Mouse (Mus musculus): Measurements from ENCODE around the gene Rab40c. TPM values are rescaled to one million over a fixed set of nuclear protein-coding genes. Genes with fewer than 3 reads are reported as not detected.

The Rab40c gene
- polyA plus RNA-seq, 1 experiment from 2014 or later: 20.2 TPM

GRCm38 (mm10) chr17:25941511-25942241 is 22.1 kb upstream of the Rab40c start:
- Histone ChIP-seq H3K27me3 (ENCODE audit: control insufficient read depth, insufficient read depth, low read length) (no peaks in the 10 kb centered on the region), H3K9ac (ENCODE audit: low read length) (peak overlapping the region; percentile 96), H3K9me3 (ENCODE audit: control insufficient read depth, low read length) (no peaks in the 10 kb centered on the region), H3K36me3 (ENCODE audit: control insufficient read depth, insufficient read depth, low read length) (peaks cover 5% of the 10 kb centered on the region), H3K4me1 (replicated peaks; ENCODE audit: control insufficient read depth, insufficient read depth) (no peaks in the 10 kb centered on the region), H3K4me3 (ENCODE audit: low read depth, low read length) (peak overlapping the region; percentile 84), H3K4me2 (replicated peaks; ENCODE audit: low read depth) (peak overlapping the region; percentile 78), H3K27ac (replicated peaks) (peak overlapping the region; percentile 93)
- TF ChIP-seq EP300 (optimal IDR thresholded peaks at IDR 0.05): no peak
- no peak for TF ChIP-seq CTCF (IDR thresholded peaks at IDR 0.05; ENCODE audit: low read depth)
- DNase-seq (ENCODE audit: low spot score) (peak; percentile 82), ATAC-seq (ENCODE audit: low FRiP score, low TSS enrichment) (peak; percentile 73)
- 3% methylated on average over 46 of the region's 54 CpGs for WGBS

- no peaks in the 10 kb centered on the region for H3K4me1 ChIP-seq (replicated peaks; ENCODE audit: control insufficient read depth, insufficient read depth)
- ATAC-seq (ENCODE audit: low FRiP score, low TSS enrichment) (no peak), DNase-seq (ENCODE audit: low spot score) (no peak)
- no peaks in the 10 kb centered on the region for H3K9me3 ChIP-seq (ENCODE audit: control insufficient read depth, low read length)
- no peaks in the 10 kb centered on the region for H3K27me3 ChIP-seq (ENCODE audit: control insufficient read depth, insufficient read depth, low read length)
- no peak for TF ChIP-seq EP300 (optimal IDR thresholded peaks at IDR 0.05)
- no peak for TF ChIP-seq CTCF (IDR thresholded peaks at IDR 0.05; ENCODE audit: low read depth)
- no peak overlapping the region for H3K9ac ChIP-seq (ENCODE audit: low read length)
- no peak overlapping the region for H3K4me2 ChIP-seq (replicated peaks; ENCODE audit: low read depth)
- 89% methylated on average over 1 of the region's 1 CpGs for WGBS
- no peak overlapping the region for H3K27ac ChIP-seq (replicated peaks)
- H3K36me3 ChIP-seq (ENCODE audit: control insufficient read depth, insufficient read depth, low read length): peaks cover 27% of the 10 kb centered on the region
- H3K4me3 ChIP-seq (ENCODE audit: low read depth, low read length): no peak overlapping the region
These were observed 15.0 kb upstream of the Rab40c start for GRCm38 (mm10) chr17:25934526-25934925.

- H3K27ac ChIP-seq (replicated peaks): no peak overlapping the region
- TF ChIP-seq EP300 (optimal IDR thresholded peaks at IDR 0.05) (no peak), CTCF (IDR thresholded peaks at IDR 0.05; ENCODE audit: low read depth) (no peak)
- no peak overlapping the region for H3K4me3 ChIP-seq (ENCODE audit: low read depth, low read length)
- H3K9ac ChIP-seq (ENCODE audit: low read length): no peak overlapping the region
- ATAC-seq (ENCODE audit: low FRiP score, low TSS enrichment) (no peak), DNase-seq (ENCODE audit: low spot score) (no peak)
- no peaks in the 10 kb centered on the region for H3K27me3 ChIP-seq (ENCODE audit: control insufficient read depth, insufficient read depth, low read length)
- H3K36me3 ChIP-seq (ENCODE audit: control insufficient read depth, insufficient read depth, low read length): peaks cover 16% of the 10 kb centered on the region; the same call in 1 of the 2 replicates
- H3K9me3 ChIP-seq (ENCODE audit: control insufficient read depth, low read length): no peaks in the 10 kb centered on the region
- H3K4me1 ChIP-seq (replicated peaks; ENCODE audit: control insufficient read depth, insufficient read depth): no peaks in the 10 kb centered on the region
- WGBS: 63% methylated on average over 2 of the region's 2 CpGs
- no peak overlapping the region for H3K4me2 ChIP-seq (replicated peaks; ENCODE audit: low read depth)
These were observed 5.8 kb upstream of the Rab40c start for GRCm38 (mm10) chr17:25925348-25925747.

GRCm38 (mm10) chr17:25922120-25922519 is 2.6 kb upstream of the Rab40c start:
- H3K4me2 ChIP-seq (replicated peaks; ENCODE audit: low read depth): no peak overlapping the region
- no peak overlapping the region for H3K27ac ChIP-seq (replicated peaks)
- no peaks in the 10 kb centered on the region for H3K27me3 ChIP-seq (ENCODE audit: control insufficient read depth, insufficient read depth, low read length)
- no peak for TF ChIP-seq EP300 (optimal IDR thresholded peaks at IDR 0.05)
- no peak for TF ChIP-seq CTCF (IDR thresholded peaks at IDR 0.05; ENCODE audit: low read depth)
- no peak for ATAC-seq (ENCODE audit: low FRiP score, low TSS enrichment)
- DNase-seq (ENCODE audit: low spot score): no peak
- H3K36me3 ChIP-seq (ENCODE audit: control insufficient read depth, insufficient read depth, low read length): peaks cover 12% of the 10 kb centered on the region; the same call in 1 of the 2 replicates
- 71% methylated on average over 5 of the region's 5 CpGs for WGBS
- H3K4me3 ChIP-seq (ENCODE audit: low read depth, low read length): no peak overlapping the region
- no peaks in the 10 kb centered on the region for H3K9me3 ChIP-seq (ENCODE audit: control insufficient read depth, low read length)
- no peaks in the 10 kb centered on the region; the same call in none of the 2 replicates for H3K4me1 ChIP-seq (replicated peaks; ENCODE audit: control insufficient read depth, insufficient read depth)
- no peak overlapping the region for H3K9ac ChIP-seq (ENCODE audit: low read length)

- Histone ChIP-seq H3K27ac (replicated peaks) (peak overlapping the region; percentile 95), H3K9ac (ENCODE audit: low read length) (peak overlapping the region; percentile 94), H3K4me2 (replicated peaks; ENCODE audit: low read depth) (peak overlapping the region; percentile 65), H3K4me3 (ENCODE audit: low read depth, low read length) (peak overlapping the region; percentile 92), H3K4me1 (replicated peaks; ENCODE audit: control insufficient read depth, insufficient read depth) (no peaks in the 10 kb centered on the region; the same call in none of the 2 replicates), H3K9me3 (ENCODE audit: control insufficient read depth, low read length) (no peaks in the 10 kb centered on the region), H3K36me3 (ENCODE audit: control insufficient read depth, insufficient read depth, low read length) (no peaks in the 10 kb centered on the region; the same call in 1 of the 2 replicates), H3K27me3 (ENCODE audit: control insufficient read depth, insufficient read depth, low read length) (no peaks in the 10 kb centered on the region)
- ATAC-seq (ENCODE audit: low FRiP score, low TSS enrichment): peak; percentile 97
- peak; percentile 100 for DNase-seq (ENCODE audit: low spot score)
- TF ChIP-seq EP300 (optimal IDR thresholded peaks at IDR 0.05) (no peak), CTCF (IDR thresholded peaks at IDR 0.05; ENCODE audit: low read depth) (no peak)
- 0% methylated on average over 37 of the region's 40 CpGs for WGBS
These were observed 487 bp upstream of the Rab40c start for GRCm38 (mm10) chr17:25919786-25920642.

All from stomach, postnatal 0 days (tissue).